Mouse (Mus musculus): Measurements from ENCODE around the gene Cog5. TPM values are rescaled to one million over a fixed set of nuclear protein-coding genes. Genes with fewer than 3 reads are reported as not detected.
A peak's percentile ranks its signal among the peaks of the same experiment; 100 is the strongest.

Cog5 gene
- polyA plus RNA-seq, 1 experiment from 2014 or later = 33.1 TPM

GRCm38 (mm10) chr12:31654965-31655477 is 352 bp downstream of the Cog5 start:
- peak overlapping the region; percentile 88 for H3K4me3 ChIP-seq
- 0 out of 2 replicates have a peak, but pooled peaks cover 3% of the 10 kb centered on the region for H3K36me3 ChIP-seq
- H3K9ac ChIP-seq = peak overlapping the region; percentile 84
- peaks cover 11% of the 10 kb centered on the region for H3K4me1 ChIP-seq (replicated peaks)
- under 1% methylated on average over 29 of the region's 29 CpGs for WGBS
- peak; percentile 85 for ATAC-seq (ENCODE audit: low read depth)
- peak overlapping the region; percentile 66 for H3K4me2 ChIP-seq
- H3K9me3 ChIP-seq = no peaks in the 10 kb centered on the region
- H3K27ac ChIP-seq (replicated peaks) = peak overlapping the region; percentile 82; the same call in 1 of the 2 replicates
- H3K27me3 ChIP-seq = no peaks in the 10 kb centered on the region

- Histone ChIP-seq H3K27ac (replicated peaks) (no peak overlapping the region), H3K9ac (no peak overlapping the region), H3K4me2 (no peak overlapping the region), H3K9me3 (no peaks in the 10 kb centered on the region), H3K27me3 (no peaks in the 10 kb centered on the region), H3K36me3 (no peaks in the 10 kb centered on the region), H3K4me1 (replicated peaks) (peaks cover 11% of the 10 kb centered on the region), H3K4me3 (no peak overlapping the region)
- no peak for ATAC-seq (ENCODE audit: low read depth)
- WGBS = 97% methylated on average over 2 of the region's 2 CpGs
These were observed 2.2 kb downstream of the Cog5 start for GRCm38 (mm10) chr12:31656841-31657240.

GRCm38 (mm10) chr12:31665999-31666398 is 11.3 kb downstream of the Cog5 start:
- Histone ChIP-seq H3K9me3 (no peaks in the 10 kb centered on the region), H3K27me3 (no peaks in the 10 kb centered on the region), H3K4me3 (no peak overlapping the region), H3K36me3 (peaks cover 55% of the 10 kb centered on the region), H3K27ac (replicated peaks) (no peak overlapping the region), H3K9ac (no peak overlapping the region), H3K4me2 (no peak overlapping the region), H3K4me1 (replicated peaks) (no peaks in the 10 kb centered on the region)
- WGBS = 77% methylated on average over 6 of the region's 6 CpGs
- no peak for ATAC-seq (ENCODE audit: low read depth)

GRCm38 (mm10) chr12:31667187-31667586 is 12.5 kb downstream of the Cog5 start:
- Histone ChIP-seq H3K4me3 (no peak overlapping the region), H3K4me1 (replicated peaks) (no peaks in the 10 kb centered on the region), H3K36me3 (peaks cover 60% of the 10 kb centered on the region), H3K4me2 (no peak overlapping the region), H3K27ac (replicated peaks) (no peak overlapping the region), H3K9ac (no peak overlapping the region), H3K9me3 (no peaks in the 10 kb centered on the region), H3K27me3 (no peaks in the 10 kb centered on the region)
- WGBS = 64% methylated on average over 3 of the region's 3 CpGs
- no peak for ATAC-seq (ENCODE audit: low read depth)

GRCm38 (mm10) chr12:31686679-31687078 is 32.0 kb downstream of the Cog5 start:
- Histone ChIP-seq H3K27ac (replicated peaks) (no peak overlapping the region), H3K27me3 (no peaks in the 10 kb centered on the region), H3K9me3 (no peaks in the 10 kb centered on the region), H3K36me3 (no peaks in the 10 kb centered on the region), H3K4me2 (no peak overlapping the region), H3K9ac (no peak overlapping the region), H3K4me1 (replicated peaks) (no peaks in the 10 kb centered on the region), H3K4me3 (no peak overlapping the region)
- 92% methylated on average over 3 of the region's 3 CpGs for WGBS
- no peak for ATAC-seq (ENCODE audit: low read depth)

GRCm38 (mm10) chr12:31693278-31693677 is 38.6 kb downstream of the Cog5 start:
- WGBS = 92% methylated on average over 1 of the region's 1 CpGs
- H3K4me1 ChIP-seq (replicated peaks) = no peaks in the 10 kb centered on the region
- H3K4me2 ChIP-seq = no peak overlapping the region
- H3K9me3 ChIP-seq = peaks cover 7% of the 10 kb centered on the region; the same call in 1 of the 2 replicates
- H3K27me3 ChIP-seq = no peaks in the 10 kb centered on the region
- no peak overlapping the region for H3K27ac ChIP-seq (replicated peaks)
- H3K4me3 ChIP-seq = no peak overlapping the region
- peaks cover 11% of the 10 kb centered on the region for H3K36me3 ChIP-seq
- no peak for ATAC-seq (ENCODE audit: low read depth)
- no peak overlapping the region for H3K9ac ChIP-seq

GRCm38 (mm10) chr12:31700623-31701347 is 46.1 kb downstream of the Cog5 start:
- H3K4me3 ChIP-seq = no peak overlapping the region
- peaks cover 14% of the 10 kb centered on the region for H3K36me3 ChIP-seq
- H3K4me2 ChIP-seq = no peak overlapping the region
- WGBS = 35% methylated on average over 5 of the region's 5 CpGs
- H3K27me3 ChIP-seq = no peaks in the 10 kb centered on the region
- H3K9me3 ChIP-seq = peaks cover 7% of the 10 kb centered on the region; the same call in 1 of the 2 replicates
- peaks cover 7% of the 10 kb centered on the region; the same call in 1 of the 2 replicates for H3K4me1 ChIP-seq (replicated peaks)
- ATAC-seq (ENCODE audit: low read depth) = peak; percentile 75; the same call in 1 of the 2 replicates
- peak overlapping the region; percentile 41; the same call in 1 of the 2 replicates for H3K9ac ChIP-seq
- peak overlapping the region; percentile 33; the same call in 1 of the 2 replicates for H3K27ac ChIP-seq (replicated peaks)

GRCm38 (mm10) chr12:31701411-31701810 is 46.7 kb downstream of the Cog5 start:
- WGBS = 53% methylated on average over 5 of the region's 5 CpGs
- ATAC-seq (ENCODE audit: low read depth) = no peak
- peak overlapping the region; percentile 33; the same call in 1 of the 2 replicates for H3K27ac ChIP-seq (replicated peaks)

GRCm38 (mm10) chr12:31703904-31704303 is 49.2 kb downstream of the Cog5 start:
- Histone ChIP-seq H3K9ac (no peak overlapping the region), H3K36me3 (no peaks in the 10 kb centered on the region), H3K4me3 (no peak overlapping the region), H3K9me3 (no peaks in the 10 kb centered on the region), H3K4me1 (replicated peaks) (peaks cover 14% of the 10 kb centered on the region), H3K4me2 (no peak overlapping the region), H3K27me3 (no peaks in the 10 kb centered on the region), H3K27ac (replicated peaks) (no peak overlapping the region)
- ATAC-seq (ENCODE audit: low read depth) = no peak
- WGBS = 86% methylated on average over 6 of the region's 6 CpGs

More at GRCm38 (mm10) chr12:31701411-31701810, 46.7 kb downstream of the Cog5 start:
- Histone ChIP-seq H3K4me2 (no peak overlapping the region), H3K36me3 (peaks cover 14% of the 10 kb centered on the region), H3K9ac (peak overlapping the region; percentile 41; the same call in 1 of the 2 replicates), H3K27me3 (no peaks in the 10 kb centered on the region), H3K9me3 (peaks cover 7% of the 10 kb centered on the region; the same call in 1 of the 2 replicates), H3K4me3 (no peak overlapping the region), H3K4me1 (replicated peaks) (peaks cover 7% of the 10 kb centered on the region; the same call in 1 of the 2 replicates)

- Histone ChIP-seq H3K27me3 (no peaks in the 10 kb centered on the region), H3K27ac (replicated peaks) (no peak overlapping the region), H3K4me1 (replicated peaks) (peaks cover 26% of the 10 kb centered on the region), H3K4me3 (no peak overlapping the region), H3K9ac (no peak overlapping the region), H3K9me3 (no peaks in the 10 kb centered on the region), H3K4me2 (no peak overlapping the region), H3K36me3 (no peaks in the 10 kb centered on the region)
- WGBS = 70% methylated on average over 2 of the region's 2 CpGs
- no peak for ATAC-seq (ENCODE audit: low read depth)
These were observed 51.5 kb downstream of the Cog5 start for GRCm38 (mm10) chr12:31706168-31706567.

- Histone ChIP-seq H3K4me1 (replicated peaks) (peaks cover 25% of the 10 kb centered on the region), H3K36me3 (no peaks in the 10 kb centered on the region), H3K9ac (no peak overlapping the region), H3K27me3 (no peaks in the 10 kb centered on the region), H3K4me2 (no peak overlapping the region), H3K4me3 (no peak overlapping the region), H3K27ac (replicated peaks) (no peak overlapping the region), H3K9me3 (no peaks in the 10 kb centered on the region)
- WGBS = 47% methylated on average over 1 of the region's 1 CpGs
- ATAC-seq (ENCODE audit: low read depth) = no peak
These were observed 52.9 kb downstream of the Cog5 start for GRCm38 (mm10) chr12:31707531-31707930.

GRCm38 (mm10) chr12:31709665-31710064 is 55.0 kb downstream of the Cog5 start:
- ATAC-seq (ENCODE audit: low read depth) = no peak
- H3K27me3 ChIP-seq = no peaks in the 10 kb centered on the region
- H3K9me3 ChIP-seq = no peaks in the 10 kb centered on the region
- WGBS = 76% methylated on average over 6 of the region's 6 CpGs
- H3K27ac ChIP-seq (replicated peaks) = no peak overlapping the region
- H3K36me3 ChIP-seq = no peaks in the 10 kb centered on the region
- no peak overlapping the region for H3K9ac ChIP-seq
- peaks cover 25% of the 10 kb centered on the region for H3K4me1 ChIP-seq (replicated peaks)
- peak overlapping the region; percentile 33; the same call in 1 of the 2 replicates for H3K4me3 ChIP-seq
- peak overlapping the region; percentile 59 for H3K4me2 ChIP-seq
